Mouse (Mus musculus) neural tube, embryonic 10.5 days (tissue): ENCODE results near the gene Inhbe.

Experiments used
- DNase-seq: peaks from one replicate; pipeline ENCODE4 v3.0.0-alpha.2; 2017; ENCODE audit warnings: low spot score; ENCODE audit errors: extremely low spot score

Inhbe gene

GRCm38 (mm10) chr10:127346173-127346572 lies 8.0 kb downstream of the Inhbe start:
- no peak for DNase-seq

DNA sequence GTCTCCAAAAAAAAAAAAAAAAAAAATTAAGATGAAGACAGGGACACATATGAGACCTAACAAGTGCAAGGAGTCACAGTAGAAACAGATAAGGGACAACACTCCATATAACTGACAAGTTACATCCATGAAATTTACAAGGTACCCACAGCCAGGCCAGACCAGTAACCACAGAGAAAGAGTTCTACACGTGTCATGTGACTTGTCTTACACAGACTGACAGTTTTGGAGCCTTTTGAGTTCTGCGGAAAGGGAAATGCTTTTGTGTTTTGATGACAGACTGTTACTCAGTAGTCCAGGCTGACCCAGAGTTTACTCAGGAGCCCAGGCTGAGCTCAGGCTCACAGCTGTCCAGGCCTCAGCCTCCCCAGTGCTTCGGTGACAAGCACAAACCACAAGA lies 11.2 kb downstream of the Inhbe start:
- DNase-seq = no peak

DNA sequence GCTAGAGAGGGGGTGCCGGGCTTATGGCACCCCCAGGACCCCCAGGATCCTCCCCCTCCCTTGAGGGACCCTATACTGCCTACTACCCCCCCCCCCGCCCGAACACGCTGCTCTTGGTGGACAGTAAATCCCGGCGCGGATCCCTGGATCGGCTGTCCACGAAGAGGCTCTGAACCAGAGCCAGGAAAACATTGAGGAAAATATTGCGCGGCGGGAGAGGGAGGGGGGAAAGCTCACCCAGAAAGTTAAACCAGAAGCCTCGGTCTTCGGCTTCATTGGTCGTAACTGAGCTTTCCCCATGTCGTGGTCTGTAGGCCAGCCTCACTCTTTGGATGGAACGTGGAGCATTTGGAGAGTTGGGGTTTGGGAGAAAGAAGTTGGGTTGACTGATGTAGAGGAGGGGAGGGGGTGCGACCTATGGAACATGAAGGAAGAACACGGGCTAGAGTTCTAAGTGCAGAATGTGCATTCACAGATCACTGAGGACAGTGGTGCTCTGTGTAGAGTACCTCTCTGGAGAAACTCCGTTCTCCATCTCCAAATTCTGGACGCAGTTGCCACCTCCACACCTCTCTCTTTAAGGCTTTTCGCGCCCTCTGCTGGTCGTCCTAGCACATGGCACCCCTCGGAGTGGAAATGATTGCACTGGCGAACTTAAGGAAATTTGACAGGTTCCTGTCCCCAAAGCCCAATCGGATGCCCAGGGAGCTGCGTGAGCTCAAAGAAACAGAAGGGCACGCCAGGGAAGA lies 12.1 kb downstream of the Inhbe start, which contains the start of gene Gli1:
TSS of gene Gli1 (minus strand) at position 84 of the 749 bp plus-strand sequence.
- peak; percentile 92 for DNase-seq

DNA sequence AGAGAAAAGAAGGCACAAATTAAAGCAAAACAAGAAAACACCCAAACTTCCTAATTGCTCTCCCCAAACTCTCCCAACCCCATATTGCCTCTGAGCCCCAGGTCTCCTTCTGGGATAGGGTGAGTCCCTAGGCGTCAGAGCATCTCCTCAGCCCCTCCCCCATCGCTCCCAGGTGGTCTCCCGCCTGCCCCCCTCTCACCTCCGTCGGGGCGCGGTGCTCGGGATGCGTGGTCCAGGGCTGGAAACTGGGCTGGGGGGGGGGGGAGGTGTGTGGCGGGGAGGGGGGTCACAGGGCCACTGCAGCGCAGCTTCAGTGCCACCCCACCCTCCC lies 12.9 kb downstream of the Inhbe start:
- peak; percentile 64 for DNase-seq

DNA sequence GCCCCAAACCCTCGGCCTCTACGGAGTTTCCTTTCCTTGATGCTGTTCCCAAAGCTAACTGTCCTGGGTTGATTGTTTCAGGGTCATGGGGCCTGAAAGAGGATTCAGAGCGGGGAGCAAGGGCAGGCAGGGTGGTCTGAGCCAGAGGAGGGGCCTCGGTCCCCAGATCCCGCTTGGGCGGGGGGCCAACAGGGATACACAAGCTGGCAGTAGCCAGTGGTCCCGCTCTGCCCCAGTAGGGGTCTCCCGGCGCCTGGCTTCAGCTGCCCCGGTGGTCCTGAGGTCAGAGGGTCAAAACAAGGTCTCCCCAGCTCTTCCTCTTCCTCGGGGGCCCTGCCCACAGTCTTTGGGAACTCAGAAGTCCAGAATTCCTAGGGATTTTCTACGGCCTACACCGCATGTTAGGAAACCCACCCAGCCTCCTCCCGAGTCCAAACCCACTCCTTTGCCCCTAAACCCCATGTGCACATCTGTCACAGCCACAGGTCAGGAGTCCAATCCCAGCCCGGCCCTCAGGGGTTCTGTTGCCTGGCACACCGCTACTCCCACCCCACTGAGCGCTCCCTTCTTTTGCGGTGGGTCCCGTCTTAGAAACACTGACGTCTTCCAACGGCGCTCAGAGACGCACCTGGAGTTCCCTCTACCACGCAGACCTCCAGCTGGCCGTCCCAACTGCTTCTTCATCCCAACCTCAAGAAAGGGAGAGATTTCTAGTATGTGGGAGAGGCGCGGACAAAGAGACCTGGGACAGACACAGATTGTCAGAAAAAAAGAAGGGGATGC lies 13.4 kb downstream of the Inhbe start:
- DNase-seq = peak; percentile 80

DNA sequence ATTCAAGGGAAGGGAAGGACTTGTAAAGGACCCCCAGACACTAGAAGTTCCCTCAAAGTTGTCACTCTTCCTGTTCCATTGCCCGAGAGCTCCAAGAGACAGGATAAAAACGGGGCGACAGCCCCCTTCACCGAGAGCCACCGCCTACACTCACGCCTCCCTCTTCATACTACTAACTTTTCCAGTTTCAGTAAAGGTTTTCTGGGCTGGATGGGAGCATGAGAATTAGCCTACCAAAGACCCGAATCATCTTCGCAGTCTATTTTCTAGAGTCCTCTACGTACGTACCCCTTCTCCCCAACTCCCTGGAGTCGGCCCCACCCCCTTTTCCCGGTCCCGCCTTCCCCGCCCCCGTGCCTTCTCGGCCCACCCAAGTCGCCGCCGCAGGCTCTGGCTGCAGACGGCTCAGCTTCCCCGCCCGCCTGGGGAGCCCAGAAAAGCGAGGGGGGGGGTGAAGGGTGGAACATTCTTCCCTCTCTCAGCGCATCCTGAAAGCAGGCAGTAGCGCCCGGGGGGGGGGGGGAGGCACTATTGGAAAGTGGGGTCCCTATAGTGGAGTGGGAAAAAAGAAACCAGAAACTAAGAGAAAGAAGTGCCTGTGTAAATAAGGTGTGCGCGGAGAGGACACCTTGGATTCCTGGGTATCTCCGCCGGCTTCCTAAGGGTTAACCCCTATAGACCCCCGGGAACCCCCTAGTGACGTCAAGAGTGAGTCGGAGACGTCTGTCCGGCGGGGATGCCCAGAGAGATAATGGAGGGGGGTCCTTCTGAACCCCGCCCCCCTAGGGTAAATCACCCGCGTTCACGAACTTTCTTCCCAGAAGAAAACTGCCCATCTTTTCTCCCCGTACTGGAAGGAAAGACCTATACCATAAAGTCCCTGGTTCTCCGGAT lies 14.3 kb downstream of the Inhbe start:
- peak; percentile 81 for DNase-seq

DNA sequence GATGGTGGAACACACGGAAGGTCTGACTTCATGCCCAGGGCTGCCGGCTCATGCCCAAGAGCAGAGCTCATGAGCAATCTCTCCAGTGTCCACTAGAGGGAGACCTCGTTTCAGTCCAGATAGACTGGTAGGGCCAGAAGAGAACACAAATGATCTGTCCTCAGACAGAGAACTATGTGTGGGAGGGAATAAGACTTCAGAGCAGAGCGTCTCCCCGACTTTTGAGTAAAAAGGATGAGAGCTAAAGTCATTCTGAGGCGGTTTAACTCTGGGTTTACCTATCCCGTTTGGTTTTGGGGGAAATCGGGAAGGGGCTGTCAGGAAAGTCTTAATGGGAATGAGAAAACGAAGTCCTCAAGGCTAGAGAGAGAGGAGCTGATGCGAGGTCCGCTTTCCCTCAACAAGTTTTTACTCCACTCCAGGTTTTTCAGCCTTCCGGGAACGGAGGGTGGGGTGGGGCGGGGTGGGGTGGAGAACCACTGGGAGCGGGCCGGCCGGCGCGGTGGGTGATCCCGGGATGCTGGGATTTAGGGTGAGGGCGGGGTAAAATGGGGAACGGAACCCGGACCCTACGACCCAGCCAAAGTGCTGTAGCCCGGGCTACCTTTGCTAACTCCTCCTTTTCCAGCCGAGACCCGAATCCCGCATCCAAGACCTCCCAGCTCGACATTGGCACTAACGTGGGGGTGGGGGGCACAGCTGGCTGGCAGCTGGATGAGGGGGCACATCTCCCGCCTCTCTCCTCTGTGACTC lies 15.1 kb downstream of the Inhbe start:
- peak; percentile 86 for DNase-seq

DNA sequence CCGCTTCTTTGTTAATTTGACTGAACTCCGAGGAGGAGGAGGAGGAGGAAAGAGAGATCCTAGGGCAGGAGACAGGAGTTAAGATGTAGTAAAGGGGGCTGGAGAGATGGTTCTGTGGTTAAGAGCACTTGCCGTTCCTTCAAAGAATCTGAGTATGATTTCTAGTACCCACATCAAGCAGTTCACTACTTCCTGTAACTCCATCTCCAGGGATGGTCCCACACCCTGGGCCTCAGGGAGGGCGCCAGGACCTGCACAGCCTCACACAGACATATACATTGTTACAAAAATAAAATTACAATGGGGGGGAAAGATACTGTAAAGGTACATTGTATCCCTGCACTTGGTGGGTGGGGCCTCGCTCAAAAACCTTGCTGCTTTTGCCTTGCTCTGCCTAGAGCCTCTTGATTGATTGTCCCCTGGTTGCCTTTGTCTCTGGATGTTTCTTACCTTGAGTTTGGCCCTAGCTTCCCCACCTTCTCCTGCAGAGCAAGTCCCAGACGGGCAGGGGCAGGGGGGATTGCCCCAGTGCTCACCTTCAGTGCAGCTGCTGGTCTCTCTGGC lies 16.6 kb downstream of the Inhbe start:
- DNase-seq = no peak

- DNase-seq = no peak
These were observed 17.3 kb downstream of the Inhbe start for GRCm38 (mm10) chr10:127336952-127337351.

- no peak for DNase-seq
These were observed 18.9 kb downstream of the Inhbe start for GRCm38 (mm10) chr10:127335271-127335670.

- no peak for DNase-seq
These were observed 21.1 kb downstream of the Inhbe start for GRCm38 (mm10) chr10:127333152-127333551.

- DNase-seq = no peak
These were observed 21.9 kb downstream of the Inhbe start for GRCm38 (mm10) chr10:127332211-127332874.

DNA sequence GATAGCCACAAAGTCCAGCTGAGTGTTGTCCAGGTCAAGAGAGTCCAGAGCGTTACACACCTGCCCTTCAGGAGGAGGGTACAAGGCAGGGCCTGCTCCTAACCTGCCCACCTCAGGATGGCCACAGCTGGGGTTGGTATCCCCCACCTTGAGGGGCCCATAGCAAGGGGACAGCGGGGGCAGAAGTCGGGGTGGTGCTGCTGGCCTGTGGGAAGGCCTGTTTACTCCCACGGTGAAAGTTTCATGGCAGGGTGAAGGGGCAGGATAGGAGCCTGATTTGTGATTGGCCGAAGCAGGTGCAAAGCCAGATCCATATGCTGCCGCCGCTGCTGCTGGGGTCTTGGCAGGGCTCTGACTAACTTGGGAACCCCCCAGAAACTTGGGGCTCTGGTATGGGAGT lies 24.0 kb downstream of the Inhbe start:
- no peak for DNase-seq

- no peak for DNase-seq
These were observed 26.6 kb downstream of the Inhbe start for GRCm38 (mm10) chr10:127327461-127328145.

DNA sequence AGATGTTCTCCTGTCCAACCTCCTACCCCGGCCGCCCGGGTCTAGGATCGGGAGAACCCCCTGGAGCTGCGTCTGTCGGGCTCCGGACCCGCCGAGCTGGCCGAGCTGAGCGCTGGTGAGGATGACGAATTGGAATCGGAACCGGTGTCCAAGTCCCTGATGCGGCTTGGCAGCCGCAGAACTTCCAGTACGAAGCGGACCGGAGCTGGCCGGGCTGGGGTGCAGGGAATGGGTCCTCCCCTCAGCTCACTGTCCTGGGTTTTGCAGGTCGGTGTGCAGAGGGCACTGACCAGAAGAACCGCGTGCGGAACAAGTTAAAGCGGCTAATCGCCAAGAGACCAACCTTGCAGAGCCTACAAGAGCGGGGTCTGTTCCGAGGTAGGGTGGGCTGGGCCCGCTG lies 27.4 kb downstream of the Inhbe start:
- DNase-seq = no peak

- peak; percentile 70 for DNase-seq
These were observed 28.0 kb downstream of the Inhbe start for GRCm38 (mm10) chr10:127326017-127326801.

- no peak for DNase-seq
These were observed 28.7 kb downstream of the Inhbe start for GRCm38 (mm10) chr10:127325454-127326016.

DNA sequence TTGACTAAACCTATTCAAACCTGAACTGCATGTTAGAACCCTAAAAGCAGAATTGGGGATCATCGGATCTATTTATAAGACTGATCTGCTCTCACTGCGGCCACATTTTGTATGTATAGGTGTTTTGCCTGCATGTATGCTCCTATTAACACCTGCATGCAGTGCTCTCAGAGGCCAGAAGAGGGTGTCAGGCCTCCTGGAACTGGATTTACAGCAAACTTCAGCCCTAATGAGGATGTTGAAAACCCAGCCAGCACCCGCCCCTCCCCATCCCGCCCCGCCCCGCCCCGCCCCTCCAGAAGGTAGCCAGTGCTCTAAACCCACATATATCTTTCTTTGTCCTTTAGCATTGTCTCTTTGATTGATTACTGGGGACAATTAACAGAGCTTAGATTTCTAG lies 29.7 kb downstream of the Inhbe start:
- DNase-seq = peak; percentile 49
